Mouse (Mus musculus): ENCODE results near the gene Prrg3. TPM values are rescaled to one million over a fixed set of nuclear protein-coding genes. Genes with fewer than 3 reads are reported as not detected.

Gene Prrg3
- polyA plus RNA-seq, 1 experiment: 9.0 TPM

- H3K36me3 ChIP-seq (ENCODE audit: control insufficient read depth, insufficient read depth, low read length, poor library complexity, severe bottlenecking): no peaks in the 10 kb centered on the region
- no peaks in the 10 kb centered on the region for H3K4me1 ChIP-seq (ENCODE audit: control insufficient read depth, insufficient read depth, low read length)
- no peak for TF ChIP-seq CTCF (IDR thresholded peaks at IDR 0.05; ENCODE audit: low read depth, low read length)
- TF ChIP-seq EP300 (IDR thresholded peaks at IDR 0.05; ENCODE audit: insufficient read depth, low read depth, low read length): no peak
- no peak for TF ChIP-seq POLR2A (IDR thresholded peaks at IDR 0.05; ENCODE audit: insufficient read depth, low read length)
- no peaks in the 10 kb centered on the region for H3K27me3 ChIP-seq (ENCODE audit: control insufficient read depth, insufficient read depth, low read length, poor library complexity, severe bottlenecking)
- no peak overlapping the region for H3K27ac ChIP-seq (ENCODE audit: insufficient read depth, low read length)
- no peaks in the 10 kb centered on the region for H3K9me3 ChIP-seq (replicated peaks; ENCODE audit: control insufficient read depth, insufficient read depth, low read length, poor library complexity, severe bottlenecking)
- no peak overlapping the region for H3K9ac ChIP-seq (ENCODE audit: low read depth, poor library complexity, severe bottlenecking)
- no peak overlapping the region for H3K4me3 ChIP-seq (ENCODE audit: low read depth, low read length)
Measured at GRCm38 (mm10) chrX:72022241-72022640, 59.8 kb downstream of the Prrg3 start.

Other genes with a start within 250 kb of the Prrg3 start
- gene Vma21, start 146.7 kb upstream of the Prrg3 start, polyA plus RNA-seq (2011; ENCODE audit: insufficient read depth, insufficient read length, low read depth, missing spikeins): 28.3 and 32.0 TPM in 2 replicates
- gene Gm1141, start 41.6 kb upstream of the Prrg3 start, polyA plus RNA-seq (2011; ENCODE audit: insufficient read depth, insufficient read length, low read depth, missing spikeins): 0.96 TPM in 1 of 2 replicates, not detected in the other
- not detected in 2 replicates for gene Fate1, start 10.4 kb downstream of the Prrg3 start, polyA plus RNA-seq (2011; ENCODE audit: insufficient read depth, insufficient read length, low read depth, missing spikeins)
- gene Cnga2, start 29.2 kb downstream of the Prrg3 start, polyA plus RNA-seq (2011; ENCODE audit: insufficient read depth, insufficient read length, low read depth, missing spikeins): not detected in 2 replicates

Measured in ES-Bruce4 (cell line).